Mouse (Mus musculus): Measurements from ENCODE around the gene Ccnk. TPM values are rescaled to one million over a fixed set of nuclear protein-coding genes. Genes with fewer than 3 reads are reported as not detected.
A peak's percentile ranks its signal among the peaks of the same experiment; 100 is the strongest.

Gene Ccnk
- total and polyA plus RNA-seq, 3 experiments: 8.7 to 37.6 (median 23.7) TPM

GRCm38 (mm10) chr12:108187541-108188091 is 8.2 kb downstream of the Ccnk start:
- no peak for DNase-seq

- no peak for DNase-seq
Measured at GRCm38 (mm10) chr12:108193878-108194277, 14.5 kb downstream of the Ccnk start.

- no peak for DNase-seq
Measured at GRCm38 (mm10) chr12:108195761-108196160, 16.4 kb downstream of the Ccnk start.

GRCm38 (mm10) chr12:108198447-108198846 is 19.1 kb downstream of the Ccnk start:
- DNase-seq: peak; percentile 62

- DNase-seq: no peak
Measured at GRCm38 (mm10) chr12:108200094-108200493, 20.7 kb downstream of the Ccnk start.

- no peak for DNase-seq
Measured at GRCm38 (mm10) chr12:108203895-108204294, 24.5 kb downstream of the Ccnk start.

- no peak for DNase-seq
Measured at GRCm38 (mm10) chr12:108204978-108205377, 25.6 kb downstream of the Ccnk start.

GRCm38 (mm10) chr12:108206641-108207040 is 27.3 kb downstream of the Ccnk start:
- peak; percentile 76 for DNase-seq

- no peak for DNase-seq
Measured at GRCm38 (mm10) chr12:108208216-108208615, 28.8 kb downstream of the Ccnk start.

GRCm38 (mm10) chr12:108208726-108209438 is 29.5 kb downstream of the Ccnk start:
- peak; percentile 69 for DNase-seq

- DNase-seq: no peak
Measured at GRCm38 (mm10) chr12:108210623-108211022, 31.2 kb downstream of the Ccnk start.

GRCm38 (mm10) chr12:108212071-108212470 is 32.7 kb downstream of the Ccnk start:
- peak; percentile 31 for DNase-seq

- DNase-seq: peak; percentile 20
Measured at GRCm38 (mm10) chr12:108212476-108212875, 33.1 kb downstream of the Ccnk start.

- peak; percentile 38 for DNase-seq
Measured at GRCm38 (mm10) chr12:108213090-108214041, 34.0 kb downstream of the Ccnk start.

- DNase-seq: no peak
Measured at GRCm38 (mm10) chr12:108215090-108215489, 35.7 kb downstream of the Ccnk start.

GRCm38 (mm10) chr12:108216611-108217370 is 37.4 kb downstream of the Ccnk start:
- DNase-seq: no peak

GRCm38 (mm10) chr12:108217572-108217971 is 38.2 kb downstream of the Ccnk start:
- peak; percentile 63 for DNase-seq

- DNase-seq: no peak
Measured at GRCm38 (mm10) chr12:108219163-108219562, 39.8 kb downstream of the Ccnk start.

- no peak for DNase-seq
Measured at GRCm38 (mm10) chr12:108219825-108220616, 40.6 kb downstream of the Ccnk start.

GRCm38 (mm10) chr12:108220621-108221020 is 41.2 kb downstream of the Ccnk start:
- no peak for DNase-seq

- DNase-seq: no peak
Measured at GRCm38 (mm10) chr12:108221206-108221605, 41.8 kb downstream of the Ccnk start.
